Mouse (Mus musculus): ENCODE measurements at regions not wholly inside any gene's neighbourhood (a gene's known extent, or its start where the extent isn't known, plus 50 kb on each side); places are given as distances from the start of the nearest gene placed in this dataset.
"Not testable (repeated sequence)": the region's sequence is repeated elsewhere in the genome, so short reads cannot be mapped to it uniquely, and the experiment has no call there.

- Histone ChIP-seq H3K27ac (ENCODE audit: low read depth, low read length) (no peak overlapping the region), H3K4me2 (ENCODE audit: low read depth, low read length, poor library complexity, severe bottlenecking) (no peak overlapping the region), H3K4me1 (ENCODE audit: insufficient read depth, low read length) (no peaks in the 10 kb centered on the region), H3K36me3 (ENCODE audit: insufficient read depth, low read length) (no peaks in the 10 kb centered on the region), H3K4me3 (ENCODE audit: low read depth, low read length) (no peak overlapping the region), H3K9me3 (ENCODE audit: low read length) (no peaks in the 10 kb centered on the region), H3K27me3 (ENCODE audit: insufficient read depth, low read length) (no peaks in the 10 kb centered on the region), H3K9ac (replicated peaks; ENCODE audit: low read length, poor library complexity, severe bottlenecking) (no peak overlapping the region)
- DNase-seq (ENCODE audit: low spot score) = no peak
- no peak for ATAC-seq (ENCODE audit: low FRiP score)
- no peak for TF ChIP-seq CTCF (IDR thresholded peaks at IDR 0.05)
- 82% methylated on average over 6 of the region's 6 CpGs for WGBS
Measured at GRCm38 (mm10) chr4:71307176-71307612, 450.6 kb downstream of the Gm11232 start.

GRCm38 (mm10) chr4:71306690-71307089 lies 451.1 kb downstream of the Gm11232 start:
- no peaks in the 10 kb centered on the region for H3K36me3 ChIP-seq (ENCODE audit: insufficient read depth, low read length)
- no peak overlapping the region for H3K9ac ChIP-seq (replicated peaks; ENCODE audit: low read length, poor library complexity, severe bottlenecking)
- WGBS = 94% methylated on average over 6 of the region's 6 CpGs
- no peak overlapping the region for H3K4me3 ChIP-seq (ENCODE audit: low read depth, low read length)
- no peak overlapping the region for H3K4me2 ChIP-seq (ENCODE audit: low read depth, low read length, poor library complexity, severe bottlenecking)
- no peaks in the 10 kb centered on the region for H3K9me3 ChIP-seq (ENCODE audit: low read length)
- H3K27me3 ChIP-seq (ENCODE audit: insufficient read depth, low read length) = no peaks in the 10 kb centered on the region
- no peaks in the 10 kb centered on the region for H3K4me1 ChIP-seq (ENCODE audit: insufficient read depth, low read length)
- TF ChIP-seq CTCF (IDR thresholded peaks at IDR 0.05) = no peak
- no peak for DNase-seq (ENCODE audit: low spot score)
- no peak for ATAC-seq (ENCODE audit: low FRiP score)
- no peak overlapping the region for H3K27ac ChIP-seq (ENCODE audit: low read depth, low read length)

GRCm38 (mm10) chr4:71295716-71296115 lies 462.0 kb downstream of the Gm11232 start:
- not testable (repeated sequence) for H3K27me3 ChIP-seq (ENCODE audit: insufficient read depth, low read length); H3K36me3 ChIP-seq (ENCODE audit: insufficient read depth, low read length); DNase-seq (ENCODE audit: low spot score); H3K27ac ChIP-seq (ENCODE audit: low read depth, low read length); H3K4me2 ChIP-seq (ENCODE audit: low read depth, low read length, poor library complexity, severe bottlenecking); ATAC-seq (ENCODE audit: low FRiP score); H3K9ac ChIP-seq (replicated peaks; ENCODE audit: low read length, poor library complexity, severe bottlenecking); H3K9me3 ChIP-seq (ENCODE audit: low read length); H3K4me3 ChIP-seq (ENCODE audit: low read depth, low read length); H3K4me1 ChIP-seq (ENCODE audit: insufficient read depth, low read length)
- WGBS = 71% methylated on average over 3 of the region's 3 CpGs

GRCm38 (mm10) chr4:71291741-71292149 lies 466.0 kb downstream of the Gm11232 start:
- no peak for DNase-seq (ENCODE audit: low spot score)
- H3K36me3 ChIP-seq (ENCODE audit: insufficient read depth, low read length) = no peaks in the 10 kb centered on the region
- H3K9me3 ChIP-seq (ENCODE audit: low read length) = 0 out of 2 replicates have a peak, but pooled peaks cover 11% of the 10 kb centered on the region
- WGBS = 92% methylated on average over 10 of the region's 10 CpGs
- no peak overlapping the region for H3K4me2 ChIP-seq (ENCODE audit: low read depth, low read length, poor library complexity, severe bottlenecking)
- H3K9ac ChIP-seq (replicated peaks; ENCODE audit: low read length, poor library complexity, severe bottlenecking) = no peak overlapping the region
- H3K27me3 ChIP-seq (ENCODE audit: insufficient read depth, low read length) = no peaks in the 10 kb centered on the region
- no peaks in the 10 kb centered on the region for H3K4me1 ChIP-seq (ENCODE audit: insufficient read depth, low read length)
- TF ChIP-seq CTCF (IDR thresholded peaks at IDR 0.05) = no peak
- no peak overlapping the region for H3K4me3 ChIP-seq (ENCODE audit: low read depth, low read length)
- H3K27ac ChIP-seq (ENCODE audit: low read depth, low read length) = no peak overlapping the region
- ATAC-seq (ENCODE audit: low FRiP score) = no peak

- H3K36me3 ChIP-seq (ENCODE audit: insufficient read depth, low read length); H3K27me3 ChIP-seq (ENCODE audit: insufficient read depth, low read length); DNase-seq (ENCODE audit: low spot score); H3K4me1 ChIP-seq (ENCODE audit: insufficient read depth, low read length); H3K9ac ChIP-seq (replicated peaks; ENCODE audit: low read length, poor library complexity, severe bottlenecking); ATAC-seq (ENCODE audit: low FRiP score); H3K27ac ChIP-seq (ENCODE audit: low read depth, low read length); H3K4me2 ChIP-seq (ENCODE audit: low read depth, low read length, poor library complexity, severe bottlenecking); H3K4me3 ChIP-seq (ENCODE audit: low read depth, low read length): not testable (repeated sequence)
- WGBS = 93% methylated on average over 22 of the region's 22 CpGs
- H3K9me3 ChIP-seq (ENCODE audit: low read length) = 0 out of 2 replicates have a peak, but pooled peaks cover 11% of the 10 kb centered on the region
Measured at GRCm38 (mm10) chr4:71291111-71291740, 466.5 kb downstream of the Gm11232 start.

GRCm38 (mm10) chr4:71283147-71283546 lies 474.6 kb downstream of the Gm11232 start:
- Histone ChIP-seq H3K4me3 (ENCODE audit: low read depth, low read length) (no peak overlapping the region), H3K4me2 (ENCODE audit: low read depth, low read length, poor library complexity, severe bottlenecking) (no peak overlapping the region), H3K9me3 (ENCODE audit: low read length) (no peaks in the 10 kb centered on the region), H3K9ac (replicated peaks; ENCODE audit: low read length, poor library complexity, severe bottlenecking) (no peak overlapping the region), H3K4me1 (ENCODE audit: insufficient read depth, low read length) (no peaks in the 10 kb centered on the region), H3K27ac (ENCODE audit: low read depth, low read length) (no peak overlapping the region), H3K27me3 (ENCODE audit: insufficient read depth, low read length) (no peaks in the 10 kb centered on the region), H3K36me3 (ENCODE audit: insufficient read depth, low read length) (no peaks in the 10 kb centered on the region)
- 91% methylated on average over 1 of the region's 1 CpGs for WGBS
- no peak for DNase-seq (ENCODE audit: low spot score)
- no peak for ATAC-seq (ENCODE audit: low FRiP score)
- TF ChIP-seq CTCF (IDR thresholded peaks at IDR 0.05) = no peak

Data from midbrain, postnatal 0 days (tissue).